Mouse (Mus musculus) lung, embryonic 15.5 days (tissue): ENCODE results near the gene Gsx1. TPM values are rescaled to one million over a fixed set of nuclear protein-coding genes. Genes with fewer than 3 reads are reported as not detected.

ENCODE experiments used
- ATAC-seq: fragments of 200-750 bp; cut with Nextera tagmentation; 2 replicates; pipeline ENCODE4 v1.8.0; 2017; ENCODE audit warnings: moderate number of reproducible peaks, borderline replicate concordance; ENCODE audit not compliant: low FRiP score, low TSS enrichment; ENCODE audit errors: extremely low read depth
- H3K27ac ChIP-seq: fragments of 300-500 bp; sonication (generic); 2 replicates; pipeline ENCODE4 v1.5.1; 2015; ENCODE audit warnings: moderate library complexity, mild to moderate bottlenecking, inconsistent platforms
- H3K27me3 ChIP-seq: fragments of 300-500 bp; sonication (generic); 2 replicates; pipeline ENCODE4 v1.6.1; 2015; ENCODE audit warnings: inconsistent platforms
- H3K36me3 ChIP-seq: fragments of 300-500 bp; sonication (generic); 2 replicates; pipeline ENCODE4 v1.6.1; 2015; ENCODE audit warnings: inconsistent platforms
- H3K4me1 ChIP-seq: fragments of 300-500 bp; sonication (generic); 2 replicates; pipeline ENCODE4 v1.6.1; 2015; ENCODE audit warnings: inconsistent platforms
- H3K4me2 ChIP-seq: fragments of 300-500 bp; sonication (generic); 2 replicates; pipeline ENCODE4 v1.6.1; 2015; ENCODE audit warnings: inconsistent platforms, mild to moderate bottlenecking, moderate library complexity
- H3K4me3 ChIP-seq: fragments of 300-500 bp; sonication (generic); 2 replicates; pipeline ENCODE4 v1.5.1; 2015; ENCODE audit warnings: mild to moderate bottlenecking, inconsistent platforms
- H3K9ac ChIP-seq: fragments of 300-500 bp; sonication (generic); 2 replicates; pipeline ENCODE4 v1.6.1; 2015; ENCODE audit warnings: inconsistent platforms
- H3K9me3 ChIP-seq: fragments of 300-500 bp; sonication (generic); 2 replicates; pipeline ENCODE4 v1.6.1; 2016; ENCODE audit warnings: inconsistent platforms
- WGBS: fragments of 180-500 bp; shearing (Covaris S2); methylation state at CpG from one replicate; pipeline ENCODE4 v1.1.7; 2015; 5-methylcytosine and 5-hydroxymethylcytosine counted together
- polyA plus RNA-seq: library from polyadenylated mRNA; unstranded; fragments of >200 nt; fragmentation: Nextera tagmentation; extraction: Ambion mirVana; gene quantifications from 2 replicates; pipeline ENCODE4 v1.2.1, GENCODE M21; 2015

Gene Gsx1
- polyA plus RNA-seq: not detected in 2 replicates

DNA sequence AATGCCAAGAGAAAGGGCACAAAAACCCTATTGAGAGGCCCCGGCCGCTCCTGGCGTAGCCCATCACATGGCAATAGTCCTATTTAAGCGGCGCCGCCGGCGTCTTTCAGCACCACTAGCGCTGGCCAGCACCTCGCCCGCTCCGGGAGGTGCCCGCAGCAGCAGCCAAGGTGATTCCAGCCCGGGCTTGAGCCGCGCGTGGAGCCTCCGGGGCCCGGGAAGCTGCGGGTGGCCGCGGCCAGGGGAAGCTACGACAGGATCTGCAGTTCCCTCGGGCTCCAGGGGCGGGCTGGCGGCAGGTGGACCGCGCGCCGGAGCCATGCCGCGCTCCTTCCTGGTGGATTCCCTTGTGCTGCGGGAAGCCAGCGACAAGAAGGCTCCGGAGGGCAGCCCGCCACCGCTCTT, at the start of gene Gsx1:
Gene Gsx1, plus strand, starts transcription at position 126 of the 405 bp plus-strand sequence.
- Histone ChIP-seq H3K4me2 (peak within 1 kb of the TSS; percentile 43), H3K4me1 (peaks cover 21% of the 10 kb centered on the region), H3K4me3 (peak within 1 kb of the TSS; percentile 23), H3K27ac (no peak within 1 kb of the TSS), H3K9ac (no peak within 1 kb of the TSS), H3K36me3 (no peaks in the 10 kb centered on the region), H3K9me3 (no peaks in the 10 kb centered on the region), H3K27me3 (peaks cover 96% of the 10 kb centered on the region)
- under 1% methylated on average over 33 of the region's 37 CpGs for WGBS
- ATAC-seq: peak; percentile 63; the same call in 1 of the 2 replicates

DNA sequence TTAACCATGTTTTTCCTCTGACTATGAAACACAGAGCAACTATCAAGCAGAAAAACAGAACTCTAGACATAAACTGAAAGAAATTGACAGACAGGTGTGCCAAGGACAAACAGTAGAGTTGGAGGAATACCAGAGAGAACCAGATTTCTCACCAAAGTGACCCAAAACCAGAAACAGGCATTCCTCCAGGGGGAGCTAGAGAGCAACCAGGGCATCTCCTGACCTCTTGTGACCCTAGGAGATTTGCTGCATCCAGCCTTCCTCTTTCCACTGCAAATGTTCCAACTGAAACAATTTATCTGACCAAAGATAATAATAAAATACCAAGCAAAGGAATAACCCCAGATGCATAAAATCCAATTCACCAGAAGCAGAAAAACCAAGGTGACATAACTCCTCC, 41.2 kb upstream of the Gsx1 start:
- Histone ChIP-seq H3K27ac (no peak overlapping the region), H3K9me3 (no peaks in the 10 kb centered on the region), H3K9ac (no peak overlapping the region), H3K36me3 (no peaks in the 10 kb centered on the region), H3K4me3 (no peak overlapping the region), H3K4me2 (no peak overlapping the region), H3K27me3 (no peaks in the 10 kb centered on the region), H3K4me1 (no peaks in the 10 kb centered on the region)
- ATAC-seq: no peak

DNA sequence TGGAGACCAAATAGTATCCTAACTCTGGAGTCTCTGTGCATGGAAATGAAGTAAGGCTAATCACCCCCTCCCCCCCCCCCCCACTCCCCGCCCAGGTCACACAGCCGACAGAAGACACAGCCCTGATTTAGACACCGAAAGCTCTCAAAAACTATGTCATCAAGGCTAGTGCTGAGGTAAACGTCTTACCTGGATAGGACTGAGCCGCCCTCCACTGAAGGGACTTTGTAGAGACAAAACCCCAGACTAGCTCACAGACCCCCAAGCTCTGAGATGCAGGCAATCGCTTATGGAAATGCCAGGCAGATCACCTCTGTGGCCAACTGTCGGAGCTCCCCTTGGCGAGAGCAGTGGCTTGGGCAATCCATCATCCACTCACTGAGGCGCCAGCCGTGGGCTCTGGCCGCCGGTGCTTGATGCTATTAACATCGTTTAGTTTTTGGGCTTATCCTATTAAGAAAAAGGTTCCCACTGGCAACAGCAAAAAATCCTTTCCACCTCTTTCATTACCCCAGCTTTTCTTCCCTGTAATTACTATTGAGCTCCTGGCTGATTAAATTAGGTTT, 33.6 kb upstream of the Gsx1 start:
- H3K4me1 ChIP-seq: no peaks in the 10 kb centered on the region
- no peaks in the 10 kb centered on the region for H3K27me3 ChIP-seq
- no peak overlapping the region for H3K4me2 ChIP-seq
- H3K9ac ChIP-seq: no peak overlapping the region
- no peaks in the 10 kb centered on the region for H3K36me3 ChIP-seq
- no peak overlapping the region for H3K27ac ChIP-seq
- no peaks in the 10 kb centered on the region for H3K9me3 ChIP-seq
- WGBS: 11% methylated on average over 13 of the region's 13 CpGs
- H3K4me3 ChIP-seq: no peak overlapping the region
- no peak for ATAC-seq

DNA sequence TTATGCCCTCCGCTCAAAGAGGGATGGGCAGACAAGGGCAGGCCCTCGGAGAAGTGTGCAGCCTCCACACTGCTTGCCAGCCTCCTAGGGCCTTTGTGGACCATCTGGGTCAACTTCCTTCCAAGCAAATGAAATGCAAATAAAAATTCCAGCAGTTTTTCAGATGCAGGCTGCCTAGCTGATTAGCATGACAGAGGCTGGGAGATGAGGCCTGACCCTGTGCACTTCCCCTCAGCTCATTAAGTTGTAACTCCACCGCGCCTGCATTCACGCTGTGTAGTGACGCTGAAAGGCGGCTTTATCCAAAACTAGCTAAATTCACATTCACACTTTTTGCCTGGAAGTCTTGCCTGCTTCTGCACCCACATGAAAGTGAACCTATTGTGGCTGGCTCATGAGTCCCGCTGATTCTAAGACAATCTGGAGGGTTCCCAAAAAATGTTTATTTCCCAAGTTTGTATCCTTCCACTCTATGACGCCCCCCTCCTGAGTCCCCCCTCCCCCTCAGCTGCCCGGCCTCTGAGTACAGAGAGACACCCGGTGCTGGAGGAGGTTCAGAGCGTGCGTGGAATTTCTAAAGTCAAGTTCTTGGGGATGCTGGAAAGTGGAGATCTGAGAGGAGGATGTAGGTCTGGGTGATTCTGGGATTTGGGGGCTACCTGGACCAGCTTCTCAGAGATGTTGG, 32.9 kb upstream of the Gsx1 start:
- Histone ChIP-seq H3K4me3 (no peak overlapping the region), H3K4me1 (no peaks in the 10 kb centered on the region), H3K36me3 (no peaks in the 10 kb centered on the region), H3K9ac (no peak overlapping the region), H3K27ac (no peak overlapping the region), H3K4me2 (no peak overlapping the region), H3K9me3 (no peaks in the 10 kb centered on the region), H3K27me3 (no peaks in the 10 kb centered on the region)
- WGBS: 13% methylated on average over 13 of the region's 13 CpGs
- ATAC-seq: no peak

DNA sequence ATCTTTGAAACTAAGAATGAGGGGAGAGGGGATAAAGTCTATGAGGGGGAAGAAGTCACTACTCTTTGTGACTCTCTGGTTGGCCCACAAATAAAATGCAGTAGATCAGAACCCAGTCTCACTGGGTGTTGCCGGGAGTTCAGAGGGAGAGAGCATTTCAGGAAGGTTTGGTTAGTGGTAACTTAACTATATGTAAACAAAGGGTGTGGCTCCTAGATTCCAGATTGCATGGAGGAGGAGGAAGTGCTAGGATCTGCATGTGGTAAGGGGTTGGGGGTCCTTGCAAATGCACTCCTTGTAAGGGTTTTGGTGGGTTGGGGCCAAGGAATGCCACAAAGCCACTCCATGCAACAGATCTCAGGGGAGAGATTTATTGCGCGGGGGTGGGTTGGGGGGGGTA, 32.1 kb upstream of the Gsx1 start:
- H3K9ac ChIP-seq: no peak overlapping the region
- no peak overlapping the region for H3K27ac ChIP-seq
- H3K4me2 ChIP-seq: no peak overlapping the region
- no peaks in the 10 kb centered on the region for H3K4me1 ChIP-seq
- H3K9me3 ChIP-seq: no peaks in the 10 kb centered on the region
- no peak for ATAC-seq
- WGBS: 27% methylated on average over 3 of the region's 3 CpGs
- no peaks in the 10 kb centered on the region for H3K27me3 ChIP-seq
- no peaks in the 10 kb centered on the region for H3K36me3 ChIP-seq
- no peak overlapping the region for H3K4me3 ChIP-seq

DNA sequence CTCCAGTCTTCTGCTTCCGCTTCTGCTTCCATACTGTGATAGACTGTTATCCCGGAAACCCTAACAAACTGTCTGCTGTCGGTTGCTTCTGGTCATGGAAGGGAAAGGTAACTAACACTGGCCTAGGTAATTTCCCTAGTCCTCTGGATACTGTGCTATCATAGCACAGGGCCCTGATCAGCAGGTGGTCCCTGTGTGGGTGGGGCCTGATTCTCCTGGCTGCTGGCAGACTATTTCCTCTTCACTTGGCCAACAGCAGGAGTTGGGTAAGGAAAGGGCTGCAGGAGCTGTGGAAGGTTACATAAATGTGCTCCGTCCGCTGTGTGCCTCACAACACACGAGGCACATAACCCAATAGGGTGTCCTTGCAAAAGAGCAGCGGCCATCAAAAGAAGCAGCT, 31.1 kb upstream of the Gsx1 start:
- no peaks in the 10 kb centered on the region for H3K9me3 ChIP-seq
- no peak overlapping the region for H3K4me3 ChIP-seq
- ATAC-seq: no peak
- H3K36me3 ChIP-seq: no peaks in the 10 kb centered on the region
- H3K4me2 ChIP-seq: no peak overlapping the region
- H3K27ac ChIP-seq: no peak overlapping the region
- no peaks in the 10 kb centered on the region for H3K4me1 ChIP-seq
- 65% methylated on average over 7 of the region's 7 CpGs for WGBS
- no peak overlapping the region for H3K9ac ChIP-seq
- no peaks in the 10 kb centered on the region for H3K27me3 ChIP-seq

DNA sequence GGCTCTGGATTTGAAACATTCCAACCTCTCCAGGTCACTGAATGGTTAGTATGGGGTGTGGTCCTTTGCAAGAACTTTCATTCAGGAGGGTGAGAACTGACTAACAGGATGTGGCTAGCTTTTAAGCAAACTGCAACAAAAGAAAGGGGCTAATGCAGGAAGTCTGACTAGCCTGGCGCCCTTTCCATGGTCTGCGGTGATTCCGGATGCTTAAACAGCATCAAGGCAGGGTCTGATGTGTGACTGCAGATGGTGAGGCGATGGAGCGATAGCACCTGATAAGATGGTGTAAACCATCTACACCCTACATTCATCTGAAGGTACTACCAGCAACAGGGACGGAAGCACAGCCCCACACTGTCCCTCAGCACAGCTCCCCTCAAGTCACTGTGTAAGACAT, 29.2 kb upstream of the Gsx1 start:
- H3K9me3 ChIP-seq: no peaks in the 10 kb centered on the region
- H3K27me3 ChIP-seq: no peaks in the 10 kb centered on the region
- no peak overlapping the region for H3K27ac ChIP-seq
- H3K9ac ChIP-seq: no peak overlapping the region
- no peak overlapping the region for H3K4me3 ChIP-seq
- 75% methylated on average over 6 of the region's 6 CpGs for WGBS
- no peak overlapping the region for H3K4me2 ChIP-seq
- ATAC-seq: no peak
- H3K36me3 ChIP-seq: no peaks in the 10 kb centered on the region
- no peaks in the 10 kb centered on the region for H3K4me1 ChIP-seq

DNA sequence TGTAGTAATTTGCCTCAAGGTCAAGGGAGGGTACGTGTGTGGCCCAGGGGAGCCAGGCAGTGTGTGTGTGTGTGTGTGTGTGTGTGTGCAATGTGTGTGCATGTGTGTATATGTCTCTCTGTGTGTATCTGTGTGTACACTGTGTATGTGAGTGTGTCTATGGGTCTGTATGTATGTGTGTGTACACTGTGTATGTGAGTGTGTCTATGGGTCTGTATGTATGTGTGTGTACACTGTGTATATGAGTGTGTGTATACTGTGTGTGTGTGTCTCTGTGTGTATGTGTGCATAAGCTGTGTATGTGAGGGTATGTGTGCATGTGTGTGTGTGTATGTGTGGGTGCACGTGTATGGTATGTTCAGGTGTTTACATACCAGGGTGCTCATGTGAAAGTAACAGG, 28.7 kb upstream of the Gsx1 start:
- Histone ChIP-seq H3K27me3 (no peaks in the 10 kb centered on the region), H3K36me3 (no peaks in the 10 kb centered on the region), H3K4me3 (no peak overlapping the region), H3K27ac (no peak overlapping the region), H3K4me1 (no peaks in the 10 kb centered on the region), H3K4me2 (no peak overlapping the region), H3K9ac (no peak overlapping the region), H3K9me3 (no peaks in the 10 kb centered on the region)
- ATAC-seq: peak; percentile 39; the same call in 1 of the 2 replicates
- 65% methylated on average over 2 of the region's 2 CpGs for WGBS

DNA sequence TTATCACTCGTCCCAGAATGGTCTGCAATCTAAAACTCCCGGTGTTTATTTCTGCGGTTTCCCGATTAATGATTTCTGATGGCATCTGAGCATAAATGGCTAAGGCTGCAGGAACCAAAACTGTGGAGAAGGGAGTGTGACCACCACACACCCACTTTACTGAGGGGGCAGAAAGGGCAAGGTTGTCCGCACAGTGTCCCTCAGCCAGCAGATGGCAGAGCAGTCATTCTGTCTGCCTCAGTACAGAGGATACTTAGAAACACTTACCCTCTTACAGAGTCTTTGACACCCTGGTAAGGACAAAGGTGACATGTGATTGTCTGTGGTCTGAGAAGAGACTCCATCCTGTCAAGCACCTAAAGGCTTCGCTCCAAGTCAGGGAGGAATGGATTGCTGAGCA, 23.4 kb upstream of the Gsx1 start:
- H3K9me3 ChIP-seq: no peaks in the 10 kb centered on the region
- no peak overlapping the region for H3K9ac ChIP-seq
- H3K27ac ChIP-seq: no peak overlapping the region
- H3K4me3 ChIP-seq: no peak overlapping the region
- no peaks in the 10 kb centered on the region for H3K4me1 ChIP-seq
- no peaks in the 10 kb centered on the region for H3K27me3 ChIP-seq
- ATAC-seq: no peak
- no peaks in the 10 kb centered on the region for H3K36me3 ChIP-seq
- 77% methylated on average over 6 of the region's 6 CpGs for WGBS
- H3K4me2 ChIP-seq: no peak overlapping the region

DNA sequence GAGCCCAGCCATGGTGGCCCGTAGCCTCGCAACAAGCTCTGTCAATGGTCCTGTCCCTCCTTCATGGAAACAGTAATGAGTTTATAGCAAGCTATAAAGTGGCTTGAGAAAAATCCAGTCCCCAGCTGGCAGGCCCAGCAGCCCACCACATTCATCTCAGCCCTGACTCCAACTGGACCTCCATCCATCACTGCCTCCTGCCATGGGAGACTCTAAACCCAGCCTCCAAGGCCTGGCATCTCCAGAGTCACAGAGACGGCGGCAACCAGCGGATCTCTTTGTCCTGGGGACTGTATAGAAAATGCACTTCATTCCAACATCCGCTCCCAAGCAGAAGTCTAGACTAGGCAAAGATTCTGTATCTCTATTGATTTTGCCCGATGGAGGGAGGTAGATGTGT, 18.4 kb upstream of the Gsx1 start:
- ATAC-seq: no peak

DNA sequence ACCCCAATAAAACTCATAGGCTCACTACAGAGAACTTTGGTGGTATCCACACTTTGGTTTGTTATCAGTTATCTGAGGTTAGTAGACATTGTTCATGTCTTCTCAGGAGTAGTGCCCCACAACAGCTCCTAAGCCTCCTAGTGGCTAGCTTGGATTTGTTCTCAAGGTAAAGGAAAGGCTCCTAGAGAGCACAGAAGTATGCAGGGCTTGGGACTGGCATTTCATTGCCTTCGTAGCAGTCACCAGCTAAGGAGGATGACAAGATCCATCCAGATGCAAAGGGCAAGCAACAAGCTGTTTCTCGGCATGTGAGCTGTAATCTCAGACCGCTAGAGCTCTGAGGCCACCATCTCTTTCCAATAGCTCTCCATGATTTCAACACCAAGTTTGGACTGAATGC, 14.4 kb upstream of the Gsx1 start:
- Histone ChIP-seq H3K27ac (no peak overlapping the region), H3K36me3 (no peaks in the 10 kb centered on the region), H3K4me1 (no peaks in the 10 kb centered on the region), H3K9me3 (no peaks in the 10 kb centered on the region), H3K27me3 (no peaks in the 10 kb centered on the region), H3K4me3 (no peak overlapping the region), H3K9ac (no peak overlapping the region), H3K4me2 (no peak overlapping the region)
- WGBS: 78% methylated on average over 3 of the region's 3 CpGs
- no peak for ATAC-seq

More for the DNA sequence above, 18.4 kb upstream of the Gsx1 start:
- H3K9me3 ChIP-seq: no peaks in the 10 kb centered on the region
- H3K27ac ChIP-seq: no peak overlapping the region
- no peak overlapping the region for H3K9ac ChIP-seq
- no peak overlapping the region for H3K4me2 ChIP-seq
- H3K27me3 ChIP-seq: no peaks in the 10 kb centered on the region
- H3K36me3 ChIP-seq: no peaks in the 10 kb centered on the region
- H3K4me3 ChIP-seq: no peak overlapping the region
- no peaks in the 10 kb centered on the region for H3K4me1 ChIP-seq
- 78% methylated on average over 7 of the region's 7 CpGs for WGBS

DNA sequence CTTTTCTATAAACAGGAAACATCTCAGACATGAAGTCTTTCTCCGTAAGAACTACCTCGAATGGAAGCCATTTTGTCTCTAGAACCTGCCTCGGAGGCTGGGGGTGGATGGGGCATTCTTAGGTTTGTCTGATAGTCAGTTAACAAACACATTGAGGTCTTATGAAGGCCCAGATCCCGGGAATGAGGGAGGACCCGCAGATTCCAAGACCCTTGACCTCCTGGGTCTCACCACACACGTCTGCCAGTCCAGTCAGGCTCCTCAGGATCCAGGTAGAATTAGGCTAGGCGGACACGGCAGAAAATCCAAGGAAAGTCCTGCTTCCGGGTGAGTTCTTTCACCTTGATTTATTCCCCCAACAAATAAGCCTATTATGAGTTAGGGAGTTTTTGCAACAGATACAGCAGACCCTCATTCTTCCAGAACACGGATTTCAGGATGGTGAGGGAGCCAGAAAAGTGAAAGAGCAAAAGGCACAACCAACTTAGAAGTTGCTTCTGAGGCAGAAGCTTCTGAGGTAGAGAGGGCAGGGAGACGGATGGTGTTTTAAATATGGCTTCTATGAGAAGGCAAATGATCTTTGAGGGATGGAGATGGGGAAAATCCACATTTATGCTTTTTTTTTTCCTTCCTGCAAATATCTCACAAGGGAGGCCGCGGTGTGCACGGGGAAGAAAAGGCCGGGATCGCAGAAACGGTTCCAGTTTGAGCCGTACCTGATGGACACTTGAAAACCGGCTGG, 3.2 kb upstream of the Gsx1 start:
- H3K9me3 ChIP-seq: no peaks in the 10 kb centered on the region
- no peak for ATAC-seq
- peaks cover 85% of the 10 kb centered on the region for H3K27me3 ChIP-seq
- H3K27ac ChIP-seq: no peak overlapping the region
- no peak overlapping the region for H3K9ac ChIP-seq
- no peaks in the 10 kb centered on the region for H3K36me3 ChIP-seq
- 6% methylated on average over 16 of the region's 19 CpGs for WGBS
- peak overlapping the region; percentile 40; the same call in 1 of the 2 replicates for H3K4me2 ChIP-seq
- H3K4me3 ChIP-seq: 0 out of 2 replicates have a peak overlapping the region, but pooled peaks have one; percentile 3
- H3K4me1 ChIP-seq: peaks cover 21% of the 10 kb centered on the region
